Mouse (Mus musculus): Measurements from ENCODE around the gene Ube2r2. TPM values are rescaled to one million over a fixed set of nuclear protein-coding genes. Genes with fewer than 3 reads are reported as not detected.

The Ube2r2 gene
- total RNA-seq (2014; fragmentation: Nextera tagmentation) (220 and 322 TPM in 2 replicates), total RNA-seq (2017) (35.7 and 44.8 TPM in 2 replicates), polyA plus RNA-seq (2012) (40.8 and 40.9 TPM in 2 replicates)

DNA sequence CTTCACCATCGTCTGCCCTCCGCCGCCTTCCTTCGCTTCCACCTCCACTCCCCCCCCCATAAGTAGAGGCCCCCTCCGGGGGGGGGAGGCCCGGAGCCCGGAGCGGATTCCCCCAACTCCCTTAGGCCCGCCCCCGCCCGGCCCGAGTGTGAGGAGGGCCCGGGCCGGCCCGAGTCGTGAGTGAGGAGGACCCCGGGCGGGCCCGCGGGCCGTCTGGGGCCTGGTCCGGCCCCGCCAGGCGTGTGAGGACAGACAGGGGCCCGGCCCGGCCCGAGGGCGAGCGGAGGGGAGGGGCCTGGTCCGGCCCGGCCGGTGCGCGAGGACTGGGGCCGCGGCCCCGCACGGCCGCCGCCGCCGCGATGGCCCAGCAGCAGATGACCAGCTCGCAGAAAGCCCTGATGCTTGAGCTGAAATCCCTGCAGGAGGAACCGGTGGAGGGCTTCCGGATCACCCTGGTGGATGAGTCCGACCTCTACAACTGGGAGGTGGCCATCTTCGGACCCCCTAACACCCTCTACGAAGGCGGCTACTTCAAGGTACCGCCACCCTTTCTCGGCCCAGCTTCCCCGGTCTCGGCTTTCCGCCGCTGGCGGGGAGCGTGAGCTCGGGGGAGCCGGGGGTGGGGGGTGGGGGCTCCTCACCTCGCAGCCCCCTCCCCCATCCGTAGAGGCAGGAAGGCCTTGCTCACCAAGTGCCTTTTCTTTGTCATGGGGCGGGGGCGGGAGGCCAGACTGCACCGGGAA, at the start of gene Ube2r2:
Gene Ube2r2, plus strand, starts transcription at position 33 of the 743 bp plus-strand sequence.
- Histone ChIP-seq H3K27me3 (ENCODE audit: insufficient read depth, low read length) (no peaks in the 10 kb centered on the region), H3K36me3 (replicated peaks) (peaks cover 18% of the 10 kb centered on the region), H3K9me3 (replicated peaks) (no peaks in the 10 kb centered on the region), H3K4me1 (ENCODE audit: insufficient read depth, low read depth, low read length) (peaks cover 51% of the 10 kb centered on the region), H3K4me3 (ENCODE audit: low read depth, low read length) (peak within 1 kb of the TSS; percentile 85)
- TF ChIP-seq GATA2 (IDR thresholded peaks at IDR 0.05; ENCODE audit: borderline replicate concordance, low read depth, low read length), result no peak
- no peak for TF ChIP-seq GATA1 (IDR thresholded peaks at IDR 0.05; ENCODE audit: borderline replicate concordance, low read length)
- DNase-seq (ENCODE audit: low spot score) (peak; percentile 64), ATAC-seq (ENCODE audit: extremely low read depth, insufficient number of reproducible peaks, low FRiP score, poor library complexity, severe bottlenecking) (no peak)

GRCm38 (mm10) chr4:41086947-41087346, 48.6 kb upstream of the Ube2r2 start:
- Histone ChIP-seq H3K36me3 (replicated peaks) (no peaks in the 10 kb centered on the region), H3K9me3 (replicated peaks) (no peaks in the 10 kb centered on the region), H3K27me3 (ENCODE audit: insufficient read depth, low read length) (no peaks in the 10 kb centered on the region), H3K4me1 (ENCODE audit: insufficient read depth, low read depth, low read length) (peaks cover 70% of the 10 kb centered on the region), H3K4me3 (ENCODE audit: low read depth, low read length) (peak overlapping the region; percentile 1; the same call in 1 of the 2 replicates)
- no peak for TF ChIP-seq GATA2 (IDR thresholded peaks at IDR 0.05; ENCODE audit: borderline replicate concordance, low read depth, low read length)
- TF ChIP-seq GATA1 (IDR thresholded peaks at IDR 0.05; ENCODE audit: borderline replicate concordance, low read length), result no peak
- TF ChIP-seq CTCF (IDR thresholded peaks at IDR 0.05; ENCODE audit: low read depth, low read length), result no peak
- no peak for TF ChIP-seq TAL1 (conservative IDR thresholded peaks at IDR 0.05; ENCODE audit: low read depth, low read length)
- no peak for TF ChIP-seq POLR2AphosphoS5 (IDR thresholded peaks at IDR 0.05; ENCODE audit: insufficient replicate concordance, low read depth, low read length)
- no peak for DNase-seq (ENCODE audit: low spot score)
- no peak for ATAC-seq (ENCODE audit: extremely low read depth, insufficient number of reproducible peaks, low FRiP score, poor library complexity, severe bottlenecking)

GRCm38 (mm10) chr4:41087459-41088298, 47.9 kb upstream of the Ube2r2 start:
- peaks cover 72% of the 10 kb centered on the region for H3K4me1 ChIP-seq (ENCODE audit: insufficient read depth, low read depth, low read length)
- no peaks in the 10 kb centered on the region for H3K9me3 ChIP-seq (replicated peaks)
- no peak for TF ChIP-seq GATA1 (IDR thresholded peaks at IDR 0.05; ENCODE audit: borderline replicate concordance, low read length)
- TF ChIP-seq GATA2 (IDR thresholded peaks at IDR 0.05; ENCODE audit: borderline replicate concordance, low read depth, low read length), result no peak
- TF ChIP-seq CTCF (IDR thresholded peaks at IDR 0.05; ENCODE audit: low read depth, low read length), result no peak
- TF ChIP-seq POLR2AphosphoS5 (IDR thresholded peaks at IDR 0.05; ENCODE audit: insufficient replicate concordance, low read depth, low read length), result no peak
- peak; percentile 81 for TF ChIP-seq TAL1 (conservative IDR thresholded peaks at IDR 0.05; ENCODE audit: low read depth, low read length)
- no peaks in the 10 kb centered on the region for H3K36me3 ChIP-seq (replicated peaks)
- DNase-seq (ENCODE audit: low spot score), result peak; percentile 52
- ATAC-seq (ENCODE audit: extremely low read depth, insufficient number of reproducible peaks, low FRiP score, poor library complexity, severe bottlenecking), result peak; percentile 70
- H3K27me3 ChIP-seq (ENCODE audit: insufficient read depth, low read length), result no peaks in the 10 kb centered on the region
- peak overlapping the region; percentile 13; the same call in 1 of the 2 replicates for H3K4me3 ChIP-seq (ENCODE audit: low read depth, low read length)

GRCm38 (mm10) chr4:41089189-41089588, 46.4 kb upstream of the Ube2r2 start:
- DNase-seq (ENCODE audit: low spot score), result no peak
- no peak for ATAC-seq (ENCODE audit: extremely low read depth, insufficient number of reproducible peaks, low FRiP score, poor library complexity, severe bottlenecking)
- peaks cover 10% of the 10 kb centered on the region for H3K36me3 ChIP-seq (replicated peaks)
- TF ChIP-seq POLR2AphosphoS5 (IDR thresholded peaks at IDR 0.05; ENCODE audit: insufficient replicate concordance, low read depth, low read length) (no peak), GATA2 (IDR thresholded peaks at IDR 0.05; ENCODE audit: borderline replicate concordance, low read depth, low read length) (no peak), GATA1 (IDR thresholded peaks at IDR 0.05; ENCODE audit: borderline replicate concordance, low read length) (no peak), CTCF (IDR thresholded peaks at IDR 0.05; ENCODE audit: low read depth, low read length) (no peak), TAL1 (conservative IDR thresholded peaks at IDR 0.05; ENCODE audit: low read depth, low read length) (no peak)
- no peak overlapping the region for H3K4me3 ChIP-seq (ENCODE audit: low read depth, low read length)
- H3K9me3 ChIP-seq (replicated peaks), result no peaks in the 10 kb centered on the region
- no peaks in the 10 kb centered on the region for H3K27me3 ChIP-seq (ENCODE audit: insufficient read depth, low read length)
- peaks cover 64% of the 10 kb centered on the region for H3K4me1 ChIP-seq (ENCODE audit: insufficient read depth, low read depth, low read length)

DNA sequence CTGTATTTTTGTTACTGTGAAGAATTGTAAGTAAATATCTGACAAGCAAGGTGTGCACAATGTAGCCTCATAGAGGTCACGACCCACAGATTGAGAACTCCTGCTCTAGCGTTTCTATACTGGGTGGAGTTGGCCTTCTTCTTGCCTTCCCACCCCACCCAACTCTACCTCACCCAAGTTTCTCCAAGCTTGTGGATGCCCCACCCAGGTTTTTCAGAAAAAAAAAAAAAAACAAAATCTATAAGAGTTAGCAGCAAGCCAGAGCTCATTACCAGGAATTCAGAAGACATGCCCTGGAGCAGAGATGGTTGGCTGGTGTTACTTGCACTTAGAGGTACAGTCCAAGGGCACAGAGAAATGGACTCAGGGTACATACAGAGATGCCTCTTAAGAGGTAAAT, 45.8 kb upstream of the Ube2r2 start:
- DNase-seq (ENCODE audit: low spot score), result no peak
- no peak overlapping the region for H3K4me3 ChIP-seq (ENCODE audit: low read depth, low read length)
- ATAC-seq (ENCODE audit: extremely low read depth, insufficient number of reproducible peaks, low FRiP score, poor library complexity, severe bottlenecking), result no peak
- H3K9me3 ChIP-seq (replicated peaks), result no peaks in the 10 kb centered on the region
- H3K4me1 ChIP-seq (ENCODE audit: insufficient read depth, low read depth, low read length), result peaks cover 64% of the 10 kb centered on the region
- peaks cover 12% of the 10 kb centered on the region for H3K36me3 ChIP-seq (replicated peaks)
- TF ChIP-seq CTCF (IDR thresholded peaks at IDR 0.05; ENCODE audit: low read depth, low read length), result no peak
- TF ChIP-seq POLR2AphosphoS5 (IDR thresholded peaks at IDR 0.05; ENCODE audit: insufficient replicate concordance, low read depth, low read length), result no peak
- no peak for TF ChIP-seq TAL1 (conservative IDR thresholded peaks at IDR 0.05; ENCODE audit: low read depth, low read length)
- no peak for TF ChIP-seq GATA1 (IDR thresholded peaks at IDR 0.05; ENCODE audit: borderline replicate concordance, low read length)
- TF ChIP-seq GATA2 (IDR thresholded peaks at IDR 0.05; ENCODE audit: borderline replicate concordance, low read depth, low read length), result no peak
- no peaks in the 10 kb centered on the region for H3K27me3 ChIP-seq (ENCODE audit: insufficient read depth, low read length)

DNA sequence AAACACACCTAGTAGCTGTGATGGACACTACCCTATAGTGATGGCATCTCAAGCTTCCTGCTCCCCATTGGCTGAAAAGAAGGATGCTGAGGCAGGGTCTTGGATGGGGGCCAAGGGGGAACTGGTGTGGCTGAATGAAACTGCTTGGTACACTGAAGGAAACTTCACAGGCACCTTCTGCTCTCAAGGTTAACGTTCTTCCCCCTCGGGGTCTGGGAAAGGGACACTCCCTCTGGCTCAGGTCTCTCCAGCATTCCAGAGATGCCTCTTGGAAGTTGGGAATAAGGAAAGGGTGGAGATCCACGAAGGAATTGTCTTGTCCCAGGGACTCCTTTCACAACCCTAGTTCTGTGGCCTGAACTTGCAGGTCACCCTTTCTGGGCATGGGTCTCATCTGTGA, 44.2 kb upstream of the Ube2r2 start:
- H3K4me1 ChIP-seq (ENCODE audit: insufficient read depth, low read depth, low read length), result peaks cover 69% of the 10 kb centered on the region
- TF ChIP-seq GATA2 (IDR thresholded peaks at IDR 0.05; ENCODE audit: borderline replicate concordance, low read depth, low read length) (no peak), TAL1 (conservative IDR thresholded peaks at IDR 0.05; ENCODE audit: low read depth, low read length) (no peak), POLR2AphosphoS5 (IDR thresholded peaks at IDR 0.05; ENCODE audit: insufficient replicate concordance, low read depth, low read length) (no peak), GATA1 (IDR thresholded peaks at IDR 0.05; ENCODE audit: borderline replicate concordance, low read length) (no peak), CTCF (IDR thresholded peaks at IDR 0.05; ENCODE audit: low read depth, low read length) (no peak)
- H3K9me3 ChIP-seq (replicated peaks), result no peaks in the 10 kb centered on the region
- DNase-seq (ENCODE audit: low spot score) (no peak), ATAC-seq (ENCODE audit: extremely low read depth, insufficient number of reproducible peaks, low FRiP score, poor library complexity, severe bottlenecking) (no peak)
- no peak overlapping the region for H3K4me3 ChIP-seq (ENCODE audit: low read depth, low read length)
- H3K36me3 ChIP-seq (replicated peaks), result peaks cover 16% of the 10 kb centered on the region
- no peaks in the 10 kb centered on the region for H3K27me3 ChIP-seq (ENCODE audit: insufficient read depth, low read length)

All from G1E (cell line).